Mouse (Mus musculus) heart, adult 2 months (tissue): ENCODE results near the gene Nlrp1b.

Experiments used
- CTCF ChIP-seq: fragments of 200-600 bp; IDR thresholded peaks from 2 replicates; pipeline ENCODE4 v1.8.1; 2022; ENCODE audit warnings: antibody characterized with exemption, mild to moderate bottlenecking, moderate library complexity
- EP300 ChIP-seq: fragments of 200-500 bp; IDR thresholded peaks from 2 replicates; pipeline ENCODE4 v1.6.1; 2011; ENCODE audit warnings: low read depth, low read length, control low read depth; ENCODE audit not compliant: insufficient read depth
- POLR2A ChIP-seq: fragments of 200-500 bp; IDR thresholded peaks from 2 replicates; pipeline ENCODE4 v1.6.1; 2011; ENCODE audit warnings: mild to moderate bottlenecking, low read depth, low read length, control low read depth; ENCODE audit not compliant: insufficient read depth

GRCm38 (mm10) chr11:71155272-71155671 is 75.3 kb downstream of the Nlrp1b start:
- no peak for TF ChIP-seq POLR2A
- TF ChIP-seq CTCF, result no peak
- TF ChIP-seq EP300, result no peak
